Mouse (Mus musculus) limb, embryonic 15.5 days (tissue): ENCODE measurements around the gene Nrp2. TPM values are rescaled to one million over a fixed set of nuclear protein-coding genes. Genes with fewer than 3 reads are reported as not detected.

ENCODE experiments used
- ATAC-seq: fragments of 200-750 bp; cut with Nextera tagmentation; 2 replicates; pipeline ENCODE4 v1.8.0; 2017; ENCODE audit warnings: low read depth, moderate TSS enrichment; ENCODE audit not compliant: insufficient number of reproducible peaks, low FRiP score, low TSS enrichment
- H3K27ac ChIP-seq: fragments of 300-500 bp; sonication (generic); 2 replicates; pipeline ENCODE4 v1.5.1; 2015; ENCODE audit warnings: moderate library complexity, mild to moderate bottlenecking, inconsistent platforms
- H3K27me3 ChIP-seq: fragments of 300-500 bp; sonication (generic); 2 replicates; pipeline ENCODE4 v1.6.1; 2015; ENCODE audit warnings: inconsistent platforms
- H3K36me3 ChIP-seq: fragments of 300-500 bp; sonication (generic); 2 replicates; pipeline ENCODE4 v1.6.1; 2015; ENCODE audit warnings: inconsistent platforms
- H3K4me1 ChIP-seq: fragments of 300-500 bp; sonication (generic); 2 replicates; pipeline ENCODE4 v1.6.1; 2015; ENCODE audit warnings: inconsistent platforms
- H3K4me2 ChIP-seq: fragments of 300-500 bp; sonication (generic); 2 replicates; pipeline ENCODE4 v1.6.1; 2015; ENCODE audit warnings: mild to moderate bottlenecking, inconsistent platforms
- H3K4me3 ChIP-seq: fragments of 300-500 bp; sonication (generic); 2 replicates; pipeline ENCODE4 v1.5.1; 2015; ENCODE audit warnings: mild to moderate bottlenecking, inconsistent platforms
- H3K9ac ChIP-seq: fragments of 300-500 bp; sonication (generic); 2 replicates; pipeline ENCODE4 v1.6.1; 2015; ENCODE audit warnings: inconsistent platforms
- H3K9me3 ChIP-seq: fragments of 300-500 bp; sonication (generic); 2 replicates; pipeline ENCODE4 v1.6.1; 2016; ENCODE audit warnings: inconsistent platforms
- WGBS: fragments of 180-500 bp; shearing (Covaris S2); methylation state at CpG from one replicate; pipeline ENCODE4 v1.1.7; 2015; 5-methylcytosine and 5-hydroxymethylcytosine counted together
- polyA plus RNA-seq: library from polyadenylated mRNA; unstranded; fragments of >200 nt; fragmentation: Nextera tagmentation; extraction: Ambion mirVana; gene quantifications from 2 replicates; pipeline ENCODE4 v1.2.1, GENCODE M21; 2015

Gene Nrp2
- polyA plus RNA-seq, 1 experiment from 2014 or later: 33.6 TPM

- Histone ChIP-seq H3K4me3 (no peak overlapping the region), H3K36me3 (no peaks in the 10 kb centered on the region), H3K9ac (no peak overlapping the region), H3K4me1 (peaks cover 19% of the 10 kb centered on the region), H3K27ac (no peak overlapping the region), H3K9me3 (no peaks in the 10 kb centered on the region), H3K4me2 (no peak overlapping the region), H3K27me3 (no peaks in the 10 kb centered on the region)
- 85% methylated on average over 5 of the region's 5 CpGs for WGBS
- ATAC-seq: no peak
Observed at GRCm38 (mm10) chr1:62800351-62800750, 97.3 kb downstream of the Nrp2 start.

GRCm38 (mm10) chr1:62801429-62801828 is 98.3 kb downstream of the Nrp2 start:
- Histone ChIP-seq H3K27ac (no peak overlapping the region), H3K36me3 (no peaks in the 10 kb centered on the region), H3K4me1 (peaks cover 19% of the 10 kb centered on the region), H3K4me2 (no peak overlapping the region), H3K27me3 (no peaks in the 10 kb centered on the region), H3K9me3 (no peaks in the 10 kb centered on the region), H3K4me3 (no peak overlapping the region), H3K9ac (no peak overlapping the region)
- 76% methylated on average over 4 of the region's 4 CpGs for WGBS
- no peak for ATAC-seq

GRCm38 (mm10) chr1:62801842-62802241 is 98.8 kb downstream of the Nrp2 start:
- H3K4me3 ChIP-seq: no peak overlapping the region
- H3K9me3 ChIP-seq: no peaks in the 10 kb centered on the region
- no peak for ATAC-seq
- no peak overlapping the region for H3K27ac ChIP-seq
- H3K4me1 ChIP-seq: peaks cover 21% of the 10 kb centered on the region
- no peaks in the 10 kb centered on the region for H3K27me3 ChIP-seq
- no peak overlapping the region for H3K9ac ChIP-seq
- H3K4me2 ChIP-seq: no peak overlapping the region
- no peaks in the 10 kb centered on the region for H3K36me3 ChIP-seq
- WGBS: 88% methylated on average over 3 of the region's 3 CpGs

- Histone ChIP-seq H3K9ac (no peak overlapping the region), H3K4me3 (no peak overlapping the region), H3K27me3 (no peaks in the 10 kb centered on the region), H3K4me2 (no peak overlapping the region), H3K36me3 (no peaks in the 10 kb centered on the region), H3K27ac (no peak overlapping the region), H3K9me3 (no peaks in the 10 kb centered on the region), H3K4me1 (peaks cover 21% of the 10 kb centered on the region)
- no peak for ATAC-seq
- 72% methylated on average over 1 of the region's 1 CpGs for WGBS
Observed at GRCm38 (mm10) chr1:62803544-62803943, 100.5 kb downstream of the Nrp2 start.

- peaks cover 15% of the 10 kb centered on the region; the same call in 1 of the 2 replicates for H3K4me1 ChIP-seq
- whole genome bisulfite sequencing: 11% methylated on average over 1 of the region's 1 CpGs
- H3K4me2 ChIP-seq: no peak overlapping the region
- no peaks in the 10 kb centered on the region for H3K36me3 ChIP-seq
- ATAC-seq: no peak
- no peak overlapping the region for H3K4me3 ChIP-seq
- no peak overlapping the region for H3K27ac ChIP-seq
- H3K9ac ChIP-seq: no peak overlapping the region
- no peaks in the 10 kb centered on the region for H3K27me3 ChIP-seq
- H3K9me3 ChIP-seq: no peaks in the 10 kb centered on the region
Observed at GRCm38 (mm10) chr1:62806014-62806413, 102.9 kb downstream of the Nrp2 start.

- WGBS: 82% methylated on average over 4 of the region's 4 CpGs
- Histone ChIP-seq H3K27ac (no peak overlapping the region), H3K4me3 (no peak overlapping the region), H3K4me2 (no peak overlapping the region), H3K9me3 (no peaks in the 10 kb centered on the region), H3K9ac (no peak overlapping the region), H3K36me3 (no peaks in the 10 kb centered on the region), H3K27me3 (no peaks in the 10 kb centered on the region), H3K4me1 (peaks cover 15% of the 10 kb centered on the region; the same call in 1 of the 2 replicates)
- no peak for ATAC-seq
Observed at GRCm38 (mm10) chr1:62808395-62808794, 105.3 kb downstream of the Nrp2 start.

GRCm38 (mm10) chr1:62809601-62810228 is 106.6 kb downstream of the Nrp2 start:
- ATAC-seq: no peak
- WGBS: 85% methylated on average over 8 of the region's 8 CpGs
- Histone ChIP-seq H3K9ac (no peak overlapping the region), H3K27ac (no peak overlapping the region), H3K36me3 (no peaks in the 10 kb centered on the region), H3K4me3 (no peak overlapping the region), H3K27me3 (no peaks in the 10 kb centered on the region), H3K9me3 (no peaks in the 10 kb centered on the region), H3K4me2 (no peak overlapping the region), H3K4me1 (peaks cover 15% of the 10 kb centered on the region; the same call in 1 of the 2 replicates)

- H3K4me3 ChIP-seq: no peak overlapping the region
Observed at GRCm38 (mm10) chr1:62811141-62811540, 108.1 kb downstream of the Nrp2 start.

GRCm38 (mm10) chr1:62812701-62813684 is 109.9 kb downstream of the Nrp2 start:
- Histone ChIP-seq H3K9me3 (no peaks in the 10 kb centered on the region), H3K27me3 (no peaks in the 10 kb centered on the region), H3K9ac (no peak overlapping the region), H3K4me1 (no peaks in the 10 kb centered on the region), H3K4me2 (no peak overlapping the region), H3K27ac (no peak overlapping the region), H3K36me3 (no peaks in the 10 kb centered on the region), H3K4me3 (no peak overlapping the region)
- 44% methylated on average over 10 of the region's 10 CpGs for WGBS
- ATAC-seq: no peak

More at GRCm38 (mm10) chr1:62811141-62811540, 108.1 kb downstream of the Nrp2 start:
- no peaks in the 10 kb centered on the region for H3K36me3 ChIP-seq
- no peak overlapping the region for H3K9ac ChIP-seq
- WGBS: 89% methylated on average over 7 of the region's 7 CpGs
- no peaks in the 10 kb centered on the region for H3K27me3 ChIP-seq
- no peak for ATAC-seq
- no peak overlapping the region for H3K27ac ChIP-seq
- H3K4me2 ChIP-seq: no peak overlapping the region
- peaks cover 5% of the 10 kb centered on the region; the same call in 1 of the 2 replicates for H3K4me1 ChIP-seq
- H3K9me3 ChIP-seq: no peaks in the 10 kb centered on the region

- no peaks in the 10 kb centered on the region for H3K4me1 ChIP-seq
Observed at GRCm38 (mm10) chr1:62813938-62814337, 110.9 kb downstream of the Nrp2 start.

GRCm38 (mm10) chr1:62817566-62817965 is 114.5 kb downstream of the Nrp2 start:
- ATAC-seq: no peak
- Histone ChIP-seq H3K4me1 (peaks cover 10% of the 10 kb centered on the region), H3K4me3 (no peak overlapping the region), H3K36me3 (peaks cover 6% of the 10 kb centered on the region; the same call in 1 of the 2 replicates), H3K27ac (no peak overlapping the region), H3K4me2 (no peak overlapping the region), H3K9ac (no peak overlapping the region), H3K9me3 (no peaks in the 10 kb centered on the region), H3K27me3 (no peaks in the 10 kb centered on the region)
- WGBS: 81% methylated on average over 7 of the region's 7 CpGs

More at GRCm38 (mm10) chr1:62813938-62814337, 110.9 kb downstream of the Nrp2 start:
- Histone ChIP-seq H3K9me3 (no peaks in the 10 kb centered on the region), H3K9ac (no peak overlapping the region), H3K4me3 (no peak overlapping the region), H3K27me3 (no peaks in the 10 kb centered on the region), H3K4me2 (no peak overlapping the region), H3K27ac (no peak overlapping the region), H3K36me3 (peaks cover 1% of the 10 kb centered on the region; the same call in 1 of the 2 replicates)
- ATAC-seq: no peak
- 64% methylated on average over 1 of the region's 1 CpGs for WGBS

- Histone ChIP-seq H3K9ac (no peak overlapping the region), H3K4me3 (no peak overlapping the region), H3K4me2 (no peak overlapping the region), H3K27me3 (no peaks in the 10 kb centered on the region), H3K27ac (no peak overlapping the region), H3K9me3 (no peaks in the 10 kb centered on the region), H3K36me3 (peaks cover 6% of the 10 kb centered on the region; the same call in 1 of the 2 replicates), H3K4me1 (peaks cover 14% of the 10 kb centered on the region)
- no peak for ATAC-seq
- whole genome bisulfite sequencing: 79% methylated on average over 3 of the region's 3 CpGs
Observed at GRCm38 (mm10) chr1:62820170-62820569, 117.1 kb downstream of the Nrp2 start.
